Mouse (Mus musculus): Measurements from ENCODE around the gene Zfp2.

Zfp2 gene

DNA sequence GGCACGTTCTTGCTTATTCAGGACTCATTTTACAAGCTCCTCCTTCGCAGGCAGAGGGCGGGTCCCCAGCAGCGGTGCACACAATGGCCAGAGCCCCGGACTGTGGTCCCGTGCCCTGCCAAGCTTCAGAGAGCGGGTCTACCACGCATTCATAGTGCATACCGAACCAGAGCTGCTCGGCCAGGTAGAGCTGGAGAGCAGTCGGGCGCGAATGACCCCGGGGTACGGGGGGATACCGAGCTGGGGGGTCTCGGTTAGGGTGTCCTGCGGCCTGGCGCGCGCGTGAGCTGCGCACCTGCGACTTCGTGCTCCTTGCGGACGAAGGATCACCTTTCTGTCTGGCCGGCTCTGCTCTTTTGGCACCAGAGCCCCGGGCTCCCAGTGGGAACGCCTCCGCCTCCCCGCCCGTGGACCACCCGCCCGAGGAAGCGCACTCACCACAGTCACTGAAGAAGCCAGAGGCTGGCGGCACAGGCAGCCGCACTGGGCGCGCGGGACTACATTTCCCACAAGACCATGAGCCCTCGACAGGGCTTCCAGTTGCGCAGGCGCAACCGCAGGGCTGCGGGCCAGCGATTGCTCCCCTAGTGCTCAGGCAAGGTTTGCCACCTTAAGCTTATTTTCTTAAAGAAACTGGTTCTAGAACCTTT lies at the start of gene Zfp2:
Gene Zfp2 (minus strand): TSS at position 495 of the 650 bp plus-strand sequence.
- DNase-seq (ENCODE audit: extremely low read depth, low read depth, low spot score) = no peak

DNA sequence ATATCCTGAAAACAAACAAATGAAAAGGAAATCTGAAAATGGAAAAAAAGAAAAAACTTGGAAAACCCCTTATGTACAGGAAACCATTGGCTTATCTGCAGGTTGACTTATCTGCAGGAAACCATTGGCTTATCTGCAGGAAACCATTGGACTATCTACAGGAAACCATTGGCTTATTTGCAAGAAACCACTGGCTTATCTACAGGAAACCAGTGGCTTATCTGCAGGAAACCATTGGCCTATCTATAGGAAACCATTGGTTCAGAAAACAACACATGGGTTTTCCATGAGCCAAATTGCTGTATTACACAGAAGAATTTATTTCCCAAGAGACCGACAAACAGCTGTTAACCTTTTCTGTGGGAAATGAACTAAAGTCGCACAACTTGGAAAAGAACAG lies 48.9 kb upstream of the Zfp2 start:
- no peak for DNase-seq (ENCODE audit: extremely low read depth, low read depth, low spot score)

DNA sequence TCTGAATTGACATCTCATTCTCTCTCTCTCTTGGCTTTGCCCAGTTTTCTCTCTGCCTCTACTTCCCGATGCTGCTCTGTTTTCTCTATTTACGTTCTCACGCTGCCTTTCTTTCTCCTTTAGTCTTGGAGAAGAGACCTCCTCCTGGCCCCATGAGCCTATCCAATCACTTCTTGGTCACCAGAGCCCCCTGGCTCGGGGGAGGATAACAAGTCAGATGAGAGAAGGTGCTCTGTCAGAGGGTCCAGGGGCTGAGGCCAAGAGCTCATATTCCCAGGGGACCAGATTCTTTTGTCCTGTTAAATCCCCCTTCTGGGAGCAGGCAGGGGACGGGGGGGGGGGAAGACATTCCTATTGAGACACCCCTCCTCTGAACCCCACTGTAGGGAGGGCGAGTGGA lies 37.7 kb upstream of the Zfp2 start, which contains the start of gene Prop1:
Gene Prop1 (minus strand): TSS at position 101 of the 400 bp plus-strand sequence.
- no peak for DNase-seq (ENCODE audit: extremely low read depth, low read depth, low spot score)

DNA sequence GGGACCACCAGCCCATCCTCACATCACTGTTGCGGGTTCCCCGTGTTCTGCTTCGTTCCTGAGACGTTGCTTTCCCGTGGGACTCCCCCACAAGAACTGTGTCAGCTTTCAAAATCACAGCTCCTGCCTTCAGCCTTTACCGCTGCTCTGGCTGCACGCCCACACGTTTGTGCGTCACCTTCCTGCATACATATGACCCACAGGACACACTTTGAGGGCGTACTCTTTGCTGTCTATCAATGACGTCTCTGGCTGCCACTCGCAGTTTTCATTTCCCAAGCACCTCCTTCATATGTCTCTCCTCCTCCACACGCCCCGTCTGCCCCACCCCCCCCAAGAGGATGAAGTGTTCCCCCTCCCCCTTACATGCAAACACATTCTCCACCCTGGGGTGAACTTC lies 36.3 kb upstream of the Zfp2 start:
- DNase-seq (ENCODE audit: extremely low read depth, low read depth, low spot score) = no peak

DNA sequence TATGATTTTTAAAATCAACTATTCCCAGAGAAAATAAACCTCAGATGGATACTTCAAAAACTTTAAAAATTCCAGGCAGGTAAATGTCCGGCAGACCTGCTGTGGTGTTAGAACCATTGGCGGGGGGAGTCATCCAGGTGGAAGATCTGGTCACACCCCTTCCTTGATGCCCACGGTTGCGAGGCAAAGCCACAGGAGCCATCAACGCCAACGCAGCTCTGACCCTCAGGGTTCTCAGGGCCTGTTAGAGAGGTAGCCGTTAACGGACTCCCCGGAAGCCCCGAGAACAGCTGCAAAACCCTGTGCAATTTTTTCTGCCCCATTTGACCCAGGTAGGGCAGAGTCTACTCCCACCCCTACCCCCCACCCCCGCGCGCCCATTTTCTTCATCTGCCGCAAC lies 27.5 kb upstream of the Zfp2 start, which contains the start of gene 4933414I15Rik:
Gene 4933414I15Rik (minus strand): TSS at position 260 of the 400 bp plus-strand sequence.
- DNase-seq (ENCODE audit: extremely low read depth, low read depth, low spot score) = no peak

DNA sequence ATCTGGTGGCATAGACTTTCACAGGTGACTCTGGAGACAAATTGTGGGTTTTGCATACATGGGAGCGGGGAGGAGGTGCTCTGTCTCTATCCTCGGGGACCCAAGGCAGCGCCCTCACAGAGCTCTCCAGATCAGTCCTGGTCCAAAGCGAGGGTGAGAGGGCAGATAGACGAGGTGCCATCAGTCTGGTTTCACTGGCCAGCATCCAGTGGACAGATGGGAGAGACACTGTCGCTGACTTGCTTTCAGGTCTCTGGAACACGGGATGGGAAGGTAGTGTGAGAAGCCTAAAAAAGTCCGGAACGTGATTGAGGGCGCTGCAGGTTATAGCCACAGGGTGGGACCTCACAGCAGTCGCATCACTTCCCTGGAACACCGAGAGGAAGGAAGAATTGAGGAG lies 26.4 kb upstream of the Zfp2 start:
- DNase-seq (ENCODE audit: extremely low read depth, low read depth, low spot score) = no peak

DNA sequence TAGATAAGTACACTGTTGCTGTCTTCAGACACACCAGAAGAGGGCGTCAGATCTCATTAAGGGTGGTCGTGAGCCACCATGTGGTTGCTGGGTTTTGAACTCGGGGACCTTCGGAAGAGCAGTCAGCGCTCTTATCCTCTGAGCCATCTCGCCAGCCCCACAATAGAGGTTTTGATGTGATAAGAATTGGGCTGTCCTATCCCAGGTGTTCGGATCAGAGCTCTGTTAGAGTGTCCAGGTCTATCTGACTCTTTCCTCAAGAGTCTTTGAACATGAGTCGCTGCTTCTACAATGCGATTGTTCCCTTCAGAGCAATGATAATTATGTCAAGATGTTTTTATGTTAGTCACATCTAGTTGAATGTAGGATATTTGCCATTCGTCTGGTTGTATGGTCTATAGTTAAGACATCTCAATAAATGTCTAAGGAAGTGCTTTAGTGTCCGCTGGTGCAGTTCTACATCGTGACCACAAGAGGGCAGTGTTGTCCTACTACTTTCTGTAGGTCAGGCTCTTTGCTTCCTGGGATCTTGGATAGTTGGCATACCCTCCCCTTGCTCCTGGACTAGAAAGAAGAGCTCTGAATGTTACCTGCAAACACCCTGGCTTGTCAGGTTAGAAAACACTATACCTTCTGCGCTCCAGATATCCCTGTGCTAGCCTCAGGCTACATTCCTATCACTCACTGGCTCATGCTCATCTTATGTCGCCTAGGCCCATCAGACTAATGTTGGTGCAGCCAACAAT lies 23.8 kb upstream of the Zfp2 start:
- DNase-seq (ENCODE audit: extremely low read depth, low read depth, low spot score) = no peak

DNA sequence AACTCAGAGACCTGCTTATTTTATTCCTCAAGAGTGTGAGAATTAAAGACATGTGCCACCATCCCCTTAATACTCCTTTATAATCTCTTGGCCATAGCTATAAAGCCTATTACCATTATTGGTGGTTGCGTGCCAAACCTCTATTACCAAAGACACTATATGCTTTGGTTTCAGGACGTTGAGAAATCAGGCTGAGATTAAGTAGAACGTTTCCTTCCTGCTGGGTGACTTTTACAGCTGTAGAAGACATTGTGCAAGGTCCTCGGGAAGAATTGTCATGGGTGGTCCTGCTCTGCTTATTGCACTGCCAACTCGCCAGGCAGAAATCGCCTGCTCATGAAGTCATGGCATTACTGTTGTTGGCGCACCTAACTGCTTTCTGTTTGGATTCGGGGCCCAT lies 22.5 kb upstream of the Zfp2 start:
- peak; percentile 79 for DNase-seq (ENCODE audit: extremely low read depth, low read depth, low spot score)

DNA sequence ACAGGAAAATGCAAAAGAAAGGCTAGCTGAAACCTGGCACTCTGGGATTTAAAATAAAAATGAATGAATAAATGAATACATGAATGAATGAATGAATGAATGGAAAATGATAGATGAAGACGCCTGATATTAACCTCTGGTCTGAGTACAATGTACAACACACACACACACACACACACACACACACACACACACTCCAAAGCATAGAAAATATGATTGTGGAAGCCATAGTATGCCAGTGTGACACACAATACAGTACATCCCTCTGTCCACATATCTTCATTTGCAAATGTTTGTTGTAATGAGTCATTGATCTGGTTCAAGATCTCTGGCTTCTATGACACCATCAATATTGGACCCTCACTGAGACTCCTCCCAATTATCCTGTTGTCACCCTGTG lies 16.1 kb upstream of the Zfp2 start:
- no peak for DNase-seq (ENCODE audit: extremely low read depth, low read depth, low spot score)

DNA sequence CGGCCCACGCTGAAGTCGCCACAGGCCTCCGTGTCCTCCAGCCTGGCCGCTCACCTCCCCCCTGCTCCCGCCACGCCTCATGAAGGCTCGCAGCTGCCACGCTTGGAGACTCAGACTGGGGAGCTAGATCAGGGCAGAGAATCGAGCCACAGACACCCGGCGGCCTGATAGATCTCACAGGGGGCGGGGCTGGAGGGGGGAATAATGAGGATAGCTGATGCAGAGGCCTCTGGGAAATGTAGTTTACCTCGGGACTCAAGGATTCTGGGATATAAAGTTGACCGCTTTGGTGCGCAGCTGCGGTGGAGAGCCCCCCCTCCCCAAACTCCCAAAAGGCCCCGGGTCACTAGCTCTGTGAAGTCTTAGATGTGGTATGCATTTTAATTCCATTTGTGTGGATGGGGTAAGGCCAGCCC lies 15.5 kb upstream of the Zfp2 start, which contains the start of gene Zfp354b:
Gene Zfp354b (minus strand): TSS at position 183 of the 416 bp plus-strand sequence.
- DNase-seq (ENCODE audit: extremely low read depth, low read depth, low spot score) = no peak

DNA sequence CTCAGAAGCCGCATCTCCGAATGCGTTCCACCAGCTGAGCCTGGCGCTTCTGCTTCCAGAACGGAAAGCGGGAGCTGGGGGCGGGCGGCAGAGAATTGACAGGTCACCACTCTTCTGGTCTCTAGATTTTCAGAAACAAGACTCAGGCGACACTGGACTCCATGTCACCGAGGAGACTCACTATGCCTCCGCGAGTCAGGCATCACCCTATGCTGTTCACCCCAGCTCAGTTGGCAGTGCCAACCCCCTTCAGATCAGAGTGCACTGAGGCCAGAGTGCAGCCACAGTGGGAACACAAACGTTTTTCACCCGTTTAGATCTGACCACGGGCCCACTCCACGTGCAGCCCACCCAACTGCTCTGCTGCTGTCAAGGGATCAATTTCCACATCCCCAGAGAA lies 15.1 kb upstream of the Zfp2 start:
- no peak for DNase-seq (ENCODE audit: extremely low read depth, low read depth, low spot score)

DNA sequence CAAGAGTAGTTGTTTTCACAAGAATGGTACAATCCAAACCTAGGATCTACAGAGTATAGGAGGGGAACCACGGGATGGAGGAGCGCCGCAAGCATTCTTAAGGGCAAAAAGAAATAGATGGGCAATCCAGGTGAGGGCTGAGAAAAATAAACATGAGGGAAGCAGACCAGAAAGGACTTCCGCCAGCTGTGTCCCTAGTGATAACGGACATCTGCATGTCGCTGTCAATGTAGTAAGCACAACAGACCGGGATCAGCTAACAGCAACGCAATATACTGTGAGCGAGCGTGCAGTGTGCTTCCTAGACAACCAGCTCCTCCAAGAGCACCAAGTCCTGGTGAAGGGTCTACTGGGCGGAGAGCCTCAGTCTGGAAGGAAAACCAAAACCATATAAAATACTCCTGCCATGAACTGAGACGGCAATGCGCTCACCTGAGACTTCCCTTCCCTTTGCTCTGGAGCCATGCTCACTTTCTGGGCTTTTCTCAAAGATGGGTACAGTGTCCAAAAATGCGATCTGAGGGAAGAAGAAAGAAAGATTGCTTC lies 14.6 kb upstream of the Zfp2 start:
- no peak for DNase-seq (ENCODE audit: extremely low read depth, low read depth, low spot score)

DNA sequence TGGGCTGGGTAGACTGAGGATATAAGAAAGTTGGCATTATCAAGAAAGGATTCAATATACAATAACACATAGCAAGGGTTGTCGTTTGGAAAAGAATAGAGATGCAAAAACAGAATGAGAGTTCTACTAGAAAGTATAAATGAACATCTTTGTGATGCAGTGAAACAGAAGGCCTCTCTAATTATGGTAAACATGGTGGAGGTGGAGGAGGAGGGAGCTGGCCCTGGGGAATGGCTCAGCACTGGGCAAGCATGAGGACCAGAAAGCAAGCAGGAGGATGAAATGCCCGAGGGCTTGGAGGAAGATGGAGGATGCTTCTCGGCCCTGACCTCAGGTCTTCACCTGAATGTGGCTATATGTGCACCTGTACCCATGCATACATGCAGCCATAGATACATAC lies 1.5 kb downstream of the Zfp2 start:
- DNase-seq (ENCODE audit: extremely low read depth, low read depth, low spot score) = no peak

DNA sequence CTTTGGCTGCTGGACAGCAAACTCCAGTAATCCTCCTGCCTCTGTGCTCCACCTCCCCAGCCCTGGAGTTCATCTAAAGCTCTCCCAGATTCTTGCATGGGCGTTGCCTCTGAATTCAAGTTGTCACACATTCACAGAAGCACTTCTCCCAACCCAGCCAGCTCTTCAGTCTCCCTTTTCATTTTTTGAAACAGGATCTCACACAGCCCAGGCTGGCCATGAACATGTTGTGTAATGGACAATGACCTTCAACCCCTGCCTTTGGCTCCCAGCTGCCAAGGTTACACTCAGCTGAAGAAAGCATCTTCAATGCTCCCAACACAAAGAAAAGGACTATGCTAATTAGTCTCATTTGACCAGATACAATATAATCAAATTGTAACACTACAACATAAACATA lies 2.7 kb downstream of the Zfp2 start:
- no peak for DNase-seq (ENCODE audit: extremely low read depth, low read depth, low spot score)

DNA sequence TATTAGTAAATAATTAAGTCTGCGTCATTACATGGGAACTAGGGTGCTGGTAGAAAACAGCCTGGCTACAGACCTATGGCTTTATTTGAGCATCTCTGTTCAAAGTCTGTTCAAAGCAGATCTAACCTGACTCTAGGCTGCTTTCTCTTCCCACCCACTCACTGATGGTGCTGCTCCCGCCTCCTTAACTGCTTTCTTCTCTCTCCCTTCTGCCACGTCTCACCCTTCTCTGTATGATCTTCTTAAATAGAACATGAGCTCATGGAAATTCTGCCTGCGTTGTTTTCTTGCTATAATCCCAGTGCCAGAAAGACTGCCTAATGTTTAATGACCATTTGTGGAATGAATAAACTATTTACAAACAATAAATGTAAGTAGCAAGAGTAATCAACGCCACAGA lies 7.8 kb downstream of the Zfp2 start:
- DNase-seq (ENCODE audit: extremely low read depth, low read depth, low spot score) = no peak

DNA sequence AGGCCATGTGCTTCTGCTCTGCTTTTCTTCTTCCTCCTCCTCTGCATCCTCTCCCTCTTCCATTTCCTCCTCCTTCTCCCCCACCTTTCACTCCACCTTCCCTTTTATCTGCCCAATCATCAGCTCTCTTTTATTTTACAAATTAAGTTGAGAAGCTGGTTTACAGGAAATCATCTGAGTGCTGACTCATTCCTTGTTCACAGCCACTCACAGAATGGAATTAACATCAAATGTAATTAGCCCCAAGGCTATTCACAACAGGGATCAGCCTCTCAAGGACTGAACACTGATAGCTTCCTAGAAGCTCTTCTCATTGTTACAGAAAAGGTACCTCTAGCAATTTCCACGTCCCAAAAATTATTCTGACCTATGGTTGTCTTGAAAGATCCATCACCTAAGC lies 18.6 kb downstream of the Zfp2 start:
- DNase-seq (ENCODE audit: extremely low read depth, low read depth, low spot score) = no peak

DNA sequence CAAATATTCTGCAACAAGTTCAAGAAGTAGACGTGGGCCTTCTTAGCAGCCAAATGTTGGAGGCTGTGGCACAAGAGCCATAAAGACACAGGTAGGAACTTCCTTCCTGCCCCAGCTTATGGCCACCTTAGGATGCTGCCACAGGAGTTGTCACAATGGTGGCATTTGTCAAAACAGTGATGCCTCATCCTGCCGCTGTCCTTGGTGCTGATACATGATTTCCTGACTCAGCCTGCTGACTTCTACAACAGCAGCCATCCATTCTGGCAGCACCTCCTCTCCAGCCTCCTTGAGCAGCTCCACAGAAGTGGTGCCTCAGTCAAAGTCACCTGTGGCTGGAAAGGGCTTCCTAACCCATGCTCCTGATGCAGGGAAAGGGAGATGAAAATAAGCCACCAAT lies 23.5 kb downstream of the Zfp2 start:
- no peak for DNase-seq (ENCODE audit: extremely low read depth, low read depth, low spot score)

DNA sequence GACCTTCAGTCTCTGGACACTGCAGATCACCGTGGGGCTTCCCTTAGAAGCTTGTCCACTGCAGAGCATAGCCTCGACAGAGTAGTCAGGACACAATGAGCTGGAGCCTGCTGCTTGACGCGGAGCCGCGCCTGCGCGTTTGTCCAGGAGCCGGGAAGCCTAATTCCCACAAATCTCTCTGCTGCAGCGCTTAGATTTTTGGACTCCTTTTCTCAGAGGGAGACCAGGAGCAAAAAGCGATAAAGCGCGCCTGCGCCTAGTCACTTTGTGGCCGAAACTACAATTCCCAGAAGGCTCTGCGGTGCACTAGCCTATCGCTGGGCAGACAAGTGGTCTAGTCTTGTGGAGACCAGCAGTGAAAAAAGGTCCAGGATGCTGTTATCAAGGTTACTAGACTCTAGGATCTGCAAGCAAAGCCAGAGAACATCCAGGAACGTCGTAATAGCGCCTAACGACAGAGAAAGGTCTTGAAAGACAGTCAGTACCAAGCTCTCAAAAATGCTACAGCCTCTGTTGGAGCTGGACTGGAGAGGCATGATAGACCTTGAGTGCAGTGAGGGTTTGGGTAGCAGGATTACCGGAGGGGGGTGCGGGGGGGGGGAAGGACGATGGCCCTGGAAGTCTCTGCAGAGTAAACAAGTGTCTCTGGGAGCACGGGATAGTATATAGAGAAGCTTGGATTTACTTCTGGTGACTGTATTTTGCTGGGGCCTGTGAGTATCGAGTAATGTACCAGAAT lies 28.4 kb downstream of the Zfp2 start, which contains the start of gene Zfp454:
Gene Zfp454 (minus strand): TSS at position 262 of the 739 bp plus-strand sequence.
- DNase-seq (ENCODE audit: extremely low read depth, low read depth, low spot score) = peak; percentile 1

DNA sequence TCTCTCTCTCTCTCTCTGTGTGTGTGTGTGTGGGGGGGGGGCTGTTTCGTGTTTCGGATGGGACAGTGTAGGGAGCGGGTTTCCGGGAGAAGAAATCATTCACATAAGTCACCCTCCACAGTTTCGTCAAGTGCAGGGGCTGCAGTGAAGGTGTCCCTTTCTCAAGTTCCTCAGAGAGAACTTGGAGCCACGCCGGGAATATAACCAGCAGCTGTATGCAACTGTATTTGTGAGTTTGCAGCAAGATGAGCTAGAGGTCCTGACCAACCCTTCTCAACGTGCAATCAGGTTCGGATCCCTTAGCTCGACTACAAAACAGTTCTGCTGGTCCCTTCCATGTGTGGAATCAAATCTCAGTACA lies 29.1 kb downstream of the Zfp2 start:
- DNase-seq (ENCODE audit: extremely low read depth, low read depth, low spot score) = no peak

DNA sequence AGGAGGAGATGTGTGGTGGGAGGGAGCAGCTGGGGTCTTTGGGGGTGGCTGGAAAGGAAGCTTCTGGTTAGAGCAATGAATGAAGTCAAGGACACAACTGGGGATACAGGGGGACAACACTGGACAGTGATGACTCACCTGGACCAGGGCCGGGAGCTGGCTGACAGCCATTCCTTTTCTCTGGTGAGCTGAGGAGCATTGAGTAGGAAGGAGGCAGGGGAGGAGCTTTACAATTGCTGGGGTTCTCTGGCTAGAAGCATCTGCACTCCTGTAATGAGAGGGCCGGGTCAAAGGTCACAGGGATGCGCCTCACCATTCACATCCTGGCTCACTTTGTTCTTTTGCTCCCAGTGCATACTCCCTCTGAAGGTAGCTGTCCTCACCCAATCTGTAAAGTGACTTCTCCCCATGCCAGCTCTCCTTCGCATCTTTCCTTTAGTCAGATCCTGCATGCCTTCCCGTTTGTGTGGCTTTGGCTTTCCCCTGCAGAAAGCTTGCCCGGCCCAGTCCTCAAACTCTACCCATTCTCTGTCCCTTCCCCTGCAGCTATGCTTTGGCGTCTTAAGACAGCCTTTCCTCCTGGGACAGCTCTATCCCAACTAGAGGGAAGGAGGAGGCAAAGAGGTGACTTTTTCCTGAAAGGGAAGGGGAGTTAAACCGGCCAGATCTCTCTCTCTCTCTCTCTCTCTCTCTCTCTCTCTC lies 29.6 kb downstream of the Zfp2 start:
- DNase-seq (ENCODE audit: extremely low read depth, low read depth, low spot score) = no peak

DNA sequence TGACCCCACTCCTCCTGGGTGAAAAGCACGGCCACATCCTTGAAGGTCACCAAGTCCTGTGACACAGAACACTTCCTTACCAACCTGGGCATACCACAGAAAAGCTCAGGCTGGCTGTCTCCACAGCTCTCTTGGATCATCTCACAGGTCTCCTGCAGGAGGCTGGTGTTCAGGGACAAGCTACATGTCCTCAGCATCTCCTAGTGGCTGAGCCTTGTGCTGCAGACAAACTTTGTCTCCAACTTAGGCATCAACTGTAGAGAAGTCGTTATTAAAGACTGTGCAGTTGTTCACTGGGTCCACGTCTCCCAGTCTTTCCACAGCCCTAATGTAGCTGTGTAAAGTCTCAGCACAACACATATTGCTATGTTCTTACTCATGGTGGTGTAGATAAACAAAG lies 32.2 kb downstream of the Zfp2 start:
- DNase-seq (ENCODE audit: extremely low read depth, low read depth, low spot score) = no peak
